Mouse (Mus musculus): ENCODE data around the gene Lilr4b.
"Not testable (repeated sequence)": the region's sequence is repeated elsewhere in the genome, so short reads cannot be mapped to it uniquely, and the experiment has no call there.

The Lilr4b gene

GRCm38 (mm10) chr10:51480397-51480796, at the start of gene Lilr4b, which contains the start of gene Gm49339:
TSS of gene Lilr4b (plus strand) at chr10:51480632.
TSS of gene Gm49339 (plus strand) at chr10:51480612.
- DNase-seq (ENCODE audit: low read depth, low spot score): not testable (repeated sequence)

DNA sequence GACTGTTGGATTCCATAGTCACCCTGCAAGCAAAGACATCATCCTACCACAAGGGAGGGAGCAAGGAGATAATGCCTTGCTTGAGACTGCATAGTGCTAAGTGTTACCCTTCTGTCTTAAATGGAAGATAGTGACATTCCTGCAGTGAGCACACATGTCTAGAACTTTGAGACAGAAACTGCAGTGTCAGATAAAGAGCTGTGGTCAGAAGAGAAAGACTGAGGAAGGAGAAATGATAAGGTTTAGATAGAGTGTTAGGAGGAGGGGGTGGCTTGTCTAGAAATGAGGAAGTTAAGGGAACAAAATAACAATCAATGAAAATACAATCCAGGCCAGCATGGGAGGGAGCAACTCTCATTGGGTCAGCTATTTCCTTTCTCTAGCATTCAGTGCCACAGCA, 47.5 kb upstream of the Lilr4b start:
- DNase-seq (ENCODE audit: low read depth, low spot score): no peak

GRCm38 (mm10) chr10:51435684-51436083, 44.7 kb upstream of the Lilr4b start:
- no peak for DNase-seq (ENCODE audit: low read depth, low spot score)

GRCm38 (mm10) chr10:51451610-51452009, 28.8 kb upstream of the Lilr4b start:
- no peak for DNase-seq (ENCODE audit: low read depth, low spot score)

GRCm38 (mm10) chr10:51453616-51454298, 26.7 kb upstream of the Lilr4b start:
- DNase-seq (ENCODE audit: low read depth, low spot score): no peak

DNA sequence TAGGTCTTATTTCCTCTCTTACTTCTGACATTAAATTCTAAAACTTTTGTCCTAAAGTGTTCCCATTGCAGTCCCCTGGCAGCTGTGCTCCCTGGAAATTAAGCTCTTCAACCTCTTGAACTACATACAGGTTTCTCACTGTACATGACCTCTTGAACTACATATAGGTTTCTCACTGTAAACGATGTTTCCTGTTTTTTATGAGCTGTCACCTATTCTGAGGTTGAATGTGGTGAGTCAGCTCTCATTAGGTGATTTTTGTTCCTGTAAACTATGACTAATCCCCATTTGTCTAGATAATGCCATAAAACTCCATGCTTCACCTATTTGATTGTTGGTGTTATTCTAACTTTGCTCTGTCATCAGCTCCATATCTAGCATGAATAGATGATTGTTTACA, 26.1 kb upstream of the Lilr4b start:
- no peak for DNase-seq (ENCODE audit: low read depth, low spot score)

GRCm38 (mm10) chr10:51455762-51456161, 24.7 kb upstream of the Lilr4b start:
- no peak for DNase-seq (ENCODE audit: low read depth, low spot score)

GRCm38 (mm10) chr10:51456369-51456768, 24.1 kb upstream of the Lilr4b start:
- no peak for DNase-seq (ENCODE audit: low read depth, low spot score)

- DNase-seq (ENCODE audit: low read depth, low spot score): not testable (repeated sequence)
These were observed 16.6 kb upstream of the Lilr4b start for GRCm38 (mm10) chr10:51463800-51464199.

- not testable (repeated sequence) for DNase-seq (ENCODE audit: low read depth, low spot score)
These were observed 10.3 kb downstream of the Lilr4b start, which contains the start of gene Lilrb4a for GRCm38 (mm10) chr10:51490691-51491090. TSS of gene Lilrb4a (plus strand) at chr10:51490956.

DNA sequence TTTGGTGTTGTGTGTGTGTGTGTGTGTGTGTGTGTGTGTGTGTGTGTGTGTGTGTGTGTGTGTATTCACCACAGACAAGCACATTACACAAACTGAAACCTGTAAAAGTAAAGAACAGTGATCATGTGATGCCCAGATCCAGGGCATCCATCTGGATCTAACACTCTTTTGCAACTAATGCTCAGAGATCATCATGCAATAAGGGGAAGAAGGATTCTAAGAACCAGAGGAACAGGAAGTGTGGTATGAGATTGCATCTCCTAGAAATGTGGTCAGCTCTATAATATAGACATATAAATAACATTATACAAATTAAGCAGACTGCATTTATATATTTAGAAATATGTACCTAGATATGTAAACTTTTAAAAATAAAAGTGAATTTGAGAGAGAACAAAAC, 39.6 kb downstream of the Lilr4b start:
- DNase-seq (ENCODE audit: low read depth, low spot score): no peak

- DNase-seq (ENCODE audit: low read depth, low spot score): no peak
These were observed 41.0 kb downstream of the Lilr4b start for GRCm38 (mm10) chr10:51521453-51521852.

GRCm38 (mm10) chr10:51526090-51526489, 45.7 kb downstream of the Lilr4b start:
- DNase-seq (ENCODE audit: low read depth, low spot score): no peak

- no peak for DNase-seq (ENCODE audit: low read depth, low spot score)
These were observed 46.2 kb downstream of the Lilr4b start for GRCm38 (mm10) chr10:51526633-51527032.

- no peak for DNase-seq (ENCODE audit: low read depth, low spot score)
These were observed 48.5 kb downstream of the Lilr4b start for GRCm38 (mm10) chr10:51528840-51529434.

GRCm38 (mm10) chr10:51529497-51529896, 49.1 kb downstream of the Lilr4b start:
- DNase-seq (ENCODE audit: low read depth, low spot score): no peak

DNA sequence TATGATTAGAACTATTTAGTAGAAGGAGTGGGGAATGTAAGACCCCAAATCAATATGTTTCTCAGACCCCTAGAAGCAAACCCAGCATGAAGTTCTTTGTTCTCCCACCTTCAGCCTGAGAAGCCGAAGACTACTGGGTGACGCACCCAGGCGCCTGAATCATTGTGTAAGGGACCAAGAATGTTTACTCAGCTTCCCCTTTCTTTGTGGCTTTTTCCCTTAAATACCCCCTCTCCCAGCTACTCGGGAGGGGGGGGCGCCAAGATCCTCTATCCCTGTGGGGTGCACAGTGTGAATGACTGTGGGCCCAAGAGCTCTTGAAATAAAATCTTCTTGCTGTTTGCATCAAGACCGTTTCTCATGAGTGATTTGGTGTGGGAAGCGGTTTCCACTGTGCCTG, 50.4 kb downstream of the Lilr4b start:
- no peak for DNase-seq (ENCODE audit: low read depth, low spot score)
